Mouse (Mus musculus) bone marrow macrophage, adult 2 months (primary cell): Measurements from ENCODE around the gene Slc23a3.

ENCODE experiments used
- CTCF ChIP-seq: IDR thresholded peaks from 2 replicates; pipeline ENCODE4 v1.5.1; 2012; ENCODE audit warnings: low read depth, mild to moderate bottlenecking, low read length, moderate library complexity
- POLR2A ChIP-seq: IDR thresholded peaks from 2 replicates; pipeline ENCODE4 v1.6.1; 2012; ENCODE audit warnings: mild to moderate bottlenecking, low read depth, low read length, borderline replicate concordance

- TF ChIP-seq POLR2A (no peak), CTCF (no peak)
Observed at GRCm38 (mm10) chr1:75128641-75129040, 5.0 kb downstream of the Slc23a3 start.
